Mouse (Mus musculus) liver, embryonic 12.5 days (tissue): ENCODE results near the gene Rnf144b. TPM values are rescaled to one million over a fixed set of nuclear protein-coding genes. Genes with fewer than 3 reads are reported as not detected.

Experiments
- ATAC-seq: fragments of 200-750 bp; cut with Nextera tagmentation; 2 replicates; pipeline ENCODE4 v1.8.0; 2017; ENCODE audit warnings: moderate number of reproducible peaks, mild to moderate bottlenecking, moderate library complexity
- H3K27ac ChIP-seq: fragments of 300-500 bp; sonication (generic); 2 replicates; pipeline ENCODE4 v1.5.1; 2016; ENCODE audit warnings: mild to moderate bottlenecking
- H3K27me3 ChIP-seq: fragments of 300-500 bp; sonication (generic); replicated peaks from 2 replicates; pipeline ENCODE4 v1.6.1; 2016; ENCODE audit warnings: mild to moderate bottlenecking, moderate library complexity
- H3K36me3 ChIP-seq: fragments of 300-500 bp; sonication (generic); 2 replicates; pipeline ENCODE4 v1.6.1; 2016; ENCODE audit warnings: mild to moderate bottlenecking, moderate library complexity
- H3K4me1 ChIP-seq: fragments of 300-500 bp; sonication (generic); 2 replicates; pipeline ENCODE4 v1.6.1; 2016
- H3K4me2 ChIP-seq: fragments of 300-500 bp; sonication (generic); 2 replicates; pipeline ENCODE4 v1.6.1; 2016; ENCODE audit warnings: mild to moderate bottlenecking, moderate library complexity
- H3K4me3 ChIP-seq: fragments of 300-500 bp; sonication (generic); 2 replicates; pipeline ENCODE4 v1.5.1; 2016; ENCODE audit warnings: mild to moderate bottlenecking, moderate library complexity
- H3K9ac ChIP-seq: fragments of 300-500 bp; sonication (generic); 2 replicates; pipeline ENCODE4 v1.6.1; 2016; ENCODE audit warnings: mild to moderate bottlenecking, moderate library complexity
- H3K9me3 ChIP-seq: fragments of 300-500 bp; sonication (generic); replicated peaks from 2 replicates; pipeline ENCODE4 v1.6.1; 2016; ENCODE audit warnings: mild to moderate bottlenecking, moderate library complexity
- WGBS: fragments of 180-500 bp; shearing (Covaris S2); methylation state at CpG from one replicate; pipeline ENCODE4 v1.1.7; 2016; ENCODE audit not compliant: insufficient replicate concordance; 5-methylcytosine and 5-hydroxymethylcytosine counted together
- polyA plus RNA-seq: library from polyadenylated mRNA; unstranded; fragments of >200 nt; fragmentation: Nextera tagmentation; extraction: Ambion mirVana; gene quantifications from 2 replicates; pipeline ENCODE4 v1.2.1, GENCODE M21; 2016

Gene Rnf144b
- polyA plus RNA-seq, 1 experiment from 2014 or later, result 0.61 TPM

DNA sequence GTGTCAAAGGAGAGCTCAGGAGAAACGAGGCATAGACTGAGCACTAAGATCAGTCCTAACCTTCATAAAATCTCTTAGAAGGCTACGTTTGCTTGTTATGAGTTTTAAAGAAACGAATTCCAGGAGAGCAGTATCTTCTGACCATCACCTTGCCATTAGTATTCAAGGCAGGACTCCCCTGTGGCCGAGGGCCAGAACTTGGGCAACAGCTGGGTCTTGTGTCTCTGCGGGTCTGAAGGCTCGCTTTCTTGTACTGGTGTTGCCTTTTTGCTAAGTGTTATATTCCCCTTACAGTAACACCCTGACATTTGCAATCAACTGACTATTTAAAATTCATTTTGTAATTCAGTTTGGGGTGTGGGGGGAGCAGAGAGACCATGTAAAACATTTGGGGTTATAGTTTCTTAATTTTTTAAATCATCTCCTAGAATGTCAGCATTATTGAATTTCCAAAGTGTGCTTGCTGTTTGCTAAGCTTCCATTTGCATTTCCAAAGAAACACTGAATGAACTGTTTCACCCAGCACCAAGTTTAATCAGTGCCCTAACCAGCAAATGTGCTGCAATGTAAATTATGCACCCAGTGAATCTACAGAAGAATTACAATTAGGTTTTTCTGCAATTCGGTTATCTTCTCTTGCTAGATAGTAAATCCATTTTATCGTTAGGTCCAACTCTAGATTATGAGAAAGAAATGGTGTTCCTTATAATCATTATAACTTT, 126.0 kb downstream of the Rnf144b start:
- Histone ChIP-seq H3K4me2 (no peak overlapping the region), H3K27me3 (no peaks in the 10 kb centered on the region), H3K36me3 (0 out of 2 replicates have a peak, but pooled peaks cover 4% of the 10 kb centered on the region), H3K9ac (no peak overlapping the region), H3K4me3 (no peak overlapping the region), H3K9me3 (no peaks in the 10 kb centered on the region), H3K27ac (no peak overlapping the region), H3K4me1 (no peaks in the 10 kb centered on the region; the same call in 1 of the 2 replicates)
- 66% methylated on average over 8 of the region's 8 CpGs for WGBS
- ATAC-seq, result no peak

DNA sequence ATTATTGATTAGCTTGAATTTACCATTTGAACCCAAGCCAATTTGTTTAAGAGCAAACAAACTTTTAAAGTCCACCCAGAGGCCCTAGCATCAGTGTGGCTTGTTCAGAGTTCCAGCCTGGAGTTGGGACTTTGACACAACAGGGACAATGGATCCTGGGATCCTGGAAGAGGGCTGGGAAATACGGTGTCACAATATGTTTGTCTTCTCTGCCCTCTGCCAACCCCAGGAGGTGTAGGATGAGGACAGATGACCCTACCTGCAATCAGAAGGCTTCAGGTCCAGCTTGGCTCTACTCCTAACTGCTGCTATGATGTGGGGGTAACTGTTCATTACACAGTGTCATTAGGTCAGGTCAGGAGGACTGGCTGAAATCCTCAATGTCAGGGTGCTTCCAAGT, 128.2 kb downstream of the Rnf144b start:
- peak; percentile 78 for ATAC-seq
- no peaks in the 10 kb centered on the region; the same call in 1 of the 2 replicates for H3K4me1 ChIP-seq
- no peak overlapping the region for H3K4me3 ChIP-seq
- WGBS, result 53% methylated on average over 1 of the region's 1 CpGs
- no peaks in the 10 kb centered on the region for H3K27me3 ChIP-seq
- no peak overlapping the region for H3K27ac ChIP-seq
- H3K36me3 ChIP-seq, result no peaks in the 10 kb centered on the region
- no peak overlapping the region for H3K9ac ChIP-seq
- H3K9me3 ChIP-seq, result no peaks in the 10 kb centered on the region
- no peak overlapping the region for H3K4me2 ChIP-seq

DNA sequence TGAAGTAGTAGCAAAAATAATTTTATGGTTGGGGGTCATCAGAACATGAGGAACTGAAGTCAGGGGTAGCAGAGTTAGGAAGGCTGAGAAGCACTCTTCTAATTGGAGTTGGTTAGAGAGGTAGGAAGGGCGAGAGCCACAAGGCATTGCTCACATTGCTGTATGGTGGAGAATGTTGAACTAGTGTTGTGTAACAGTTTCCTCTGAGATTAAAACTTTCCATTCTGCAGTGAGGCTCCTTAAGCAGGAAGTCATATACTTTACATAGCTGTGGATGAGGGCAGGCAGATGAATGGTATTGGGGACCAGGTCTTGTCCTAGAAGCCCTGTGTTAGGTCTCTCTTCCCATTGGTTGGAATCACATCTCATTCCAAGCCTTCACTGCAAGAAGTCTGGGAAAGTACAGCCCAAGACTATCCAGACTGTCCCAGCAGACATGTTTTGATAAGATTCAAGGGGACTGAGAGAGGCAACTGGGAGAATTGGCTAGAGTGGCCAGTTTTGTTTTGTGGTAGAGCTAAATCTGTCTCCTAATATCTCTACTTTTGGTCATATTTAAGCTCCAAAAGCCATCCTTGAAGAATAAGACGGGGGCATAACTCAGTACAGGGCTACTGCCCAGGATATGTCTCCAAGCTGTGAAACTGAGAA, 128.8 kb downstream of the Rnf144b start:
- H3K9me3 ChIP-seq, result no peaks in the 10 kb centered on the region
- H3K27ac ChIP-seq, result no peak overlapping the region
- H3K9ac ChIP-seq, result no peak overlapping the region
- no peaks in the 10 kb centered on the region for H3K27me3 ChIP-seq
- WGBS, result 63% methylated on average over 2 of the region's 2 CpGs
- H3K4me2 ChIP-seq, result no peak overlapping the region
- peak; percentile 47; the same call in 1 of the 2 replicates for ATAC-seq
- H3K36me3 ChIP-seq, result no peaks in the 10 kb centered on the region
- no peak overlapping the region for H3K4me3 ChIP-seq
- H3K4me1 ChIP-seq, result no peaks in the 10 kb centered on the region; the same call in 1 of the 2 replicates

DNA sequence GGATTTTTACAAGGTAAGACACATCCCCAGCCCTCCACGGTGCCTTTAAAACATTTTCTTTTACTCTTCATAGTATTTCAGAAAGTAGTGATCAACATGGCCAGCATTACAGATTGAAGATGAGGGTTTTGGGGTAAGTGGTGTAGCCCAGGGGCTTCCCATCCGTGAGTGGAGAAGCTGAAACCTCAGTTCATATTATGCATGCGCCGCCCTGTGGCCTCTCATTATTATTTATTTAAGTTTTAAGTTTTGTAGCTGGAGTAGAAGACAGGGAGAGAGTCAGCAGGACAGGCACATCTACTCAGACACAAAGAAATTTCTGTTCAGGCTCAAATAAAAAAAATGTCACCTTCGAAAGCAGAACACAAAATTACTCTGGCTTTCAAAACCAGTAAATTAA, 131.3 kb downstream of the Rnf144b start:
- no peak overlapping the region for H3K9ac ChIP-seq
- no peak overlapping the region for H3K4me2 ChIP-seq
- H3K4me3 ChIP-seq, result no peak overlapping the region
- no peaks in the 10 kb centered on the region for H3K36me3 ChIP-seq
- no peaks in the 10 kb centered on the region for H3K27me3 ChIP-seq
- H3K9me3 ChIP-seq, result no peaks in the 10 kb centered on the region
- H3K4me1 ChIP-seq, result peaks cover 10% of the 10 kb centered on the region
- ATAC-seq, result no peak
- 63% methylated on average over 5 of the region's 5 CpGs for WGBS
- no peak overlapping the region for H3K27ac ChIP-seq

DNA sequence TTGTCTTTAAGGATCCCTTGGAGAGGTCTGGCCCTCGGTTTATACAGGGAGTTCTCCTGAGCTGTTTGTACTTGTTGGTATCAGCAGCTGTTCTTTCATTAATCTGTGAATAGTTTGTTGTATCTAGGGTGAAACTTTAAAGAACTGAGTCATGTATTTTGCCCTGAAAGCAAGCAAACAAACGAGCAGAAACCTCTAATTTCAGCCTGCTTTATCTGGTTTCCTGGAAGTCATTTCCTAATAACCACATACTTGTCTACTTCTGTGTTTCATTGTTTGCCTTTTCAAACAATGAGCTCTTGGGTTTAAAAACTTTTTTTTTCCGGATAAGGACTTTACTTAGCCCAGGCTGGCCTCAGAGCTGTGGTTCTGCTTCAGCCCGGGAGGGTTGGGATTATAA, 136.8 kb downstream of the Rnf144b start:
- H3K9me3 ChIP-seq, result no peaks in the 10 kb centered on the region
- peak overlapping the region; percentile 14; the same call in 1 of the 2 replicates for H3K27ac ChIP-seq
- 25% methylated on average over 4 of the region's 4 CpGs for WGBS
- no peaks in the 10 kb centered on the region for H3K36me3 ChIP-seq
- no peak for ATAC-seq
- H3K4me1 ChIP-seq, result peaks cover 25% of the 10 kb centered on the region
- H3K4me2 ChIP-seq, result no peak overlapping the region
- no peak overlapping the region for H3K4me3 ChIP-seq
- no peaks in the 10 kb centered on the region for H3K27me3 ChIP-seq
- H3K9ac ChIP-seq, result no peak overlapping the region

DNA sequence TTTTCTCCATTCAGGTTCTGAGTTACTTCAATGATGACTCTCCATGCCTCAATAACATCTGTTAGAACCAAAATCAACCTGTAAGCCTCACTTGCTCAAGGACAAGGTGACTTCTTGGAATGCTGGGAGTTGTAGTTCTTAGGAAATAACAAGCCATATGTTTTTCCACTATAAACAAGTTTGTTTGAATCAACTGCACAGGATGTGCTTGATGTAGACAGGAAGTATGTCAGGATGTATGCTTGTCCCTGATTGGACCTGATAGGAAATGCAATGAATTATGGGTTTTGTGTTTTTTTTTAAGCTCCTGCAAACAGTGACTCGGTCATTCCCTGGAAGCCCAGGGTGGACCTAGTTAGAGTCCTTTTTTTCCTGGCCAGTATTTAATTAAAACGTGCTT, 139.5 kb downstream of the Rnf144b start:
- WGBS, result 27% methylated on average over 2 of the region's 2 CpGs
- no peak for ATAC-seq
- H3K36me3 ChIP-seq, result no peaks in the 10 kb centered on the region
- no peak overlapping the region for H3K27ac ChIP-seq
- H3K4me2 ChIP-seq, result no peak overlapping the region
- no peak overlapping the region for H3K4me3 ChIP-seq
- no peaks in the 10 kb centered on the region for H3K9me3 ChIP-seq
- peaks cover 25% of the 10 kb centered on the region for H3K4me1 ChIP-seq
- no peak overlapping the region for H3K9ac ChIP-seq
- no peaks in the 10 kb centered on the region for H3K27me3 ChIP-seq

DNA sequence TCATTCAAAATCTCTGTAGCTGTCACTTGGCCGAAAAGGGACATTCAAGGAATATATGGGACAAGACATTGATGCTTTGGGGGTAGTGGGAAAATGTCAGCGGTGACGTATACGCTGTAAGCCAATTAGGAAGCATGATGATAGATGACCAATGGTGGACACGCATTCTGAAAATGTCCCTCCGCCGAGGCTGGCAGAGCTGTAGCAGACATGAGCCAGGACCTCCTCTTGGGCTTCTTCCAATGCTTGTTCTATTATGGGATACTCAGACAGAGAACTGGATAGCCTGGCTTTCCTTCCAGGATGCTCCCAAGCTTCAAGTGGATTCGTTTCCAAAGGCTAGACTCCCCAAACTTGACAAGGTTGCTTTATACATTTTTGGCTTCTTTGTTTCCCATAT, 141.9 kb downstream of the Rnf144b start:
- no peak overlapping the region for H3K27ac ChIP-seq
- no peaks in the 10 kb centered on the region for H3K36me3 ChIP-seq
- 72% methylated on average over 8 of the region's 8 CpGs for WGBS
- H3K4me1 ChIP-seq, result peaks cover 8% of the 10 kb centered on the region; the same call in 1 of the 2 replicates
- no peak overlapping the region for H3K4me3 ChIP-seq
- no peaks in the 10 kb centered on the region for H3K27me3 ChIP-seq
- no peak overlapping the region for H3K9ac ChIP-seq
- no peak for ATAC-seq
- no peak overlapping the region for H3K4me2 ChIP-seq
- H3K9me3 ChIP-seq, result no peaks in the 10 kb centered on the region

DNA sequence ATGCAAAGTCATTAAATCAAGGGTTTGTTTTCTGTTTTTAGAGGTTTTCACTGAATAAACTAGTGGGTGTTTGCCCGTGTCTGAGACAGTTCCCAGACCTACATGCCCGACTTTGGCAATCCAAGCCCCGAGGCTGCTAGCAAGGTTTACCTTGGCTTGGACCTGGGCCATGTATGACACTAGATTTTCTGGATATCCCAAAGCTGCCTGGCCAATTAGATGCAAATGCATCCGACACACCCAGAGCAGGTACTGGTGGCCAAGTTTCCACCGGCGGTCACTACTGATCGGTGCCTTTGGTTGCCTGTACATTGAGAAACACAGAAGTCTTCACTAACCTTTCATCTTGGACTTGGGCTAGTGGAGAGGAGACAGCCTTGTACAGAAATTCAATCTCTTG, 144.0 kb downstream of the Rnf144b start:
- no peak overlapping the region for H3K4me2 ChIP-seq
- H3K27me3 ChIP-seq, result no peaks in the 10 kb centered on the region
- ATAC-seq, result no peak
- no peaks in the 10 kb centered on the region for H3K4me1 ChIP-seq
- no peaks in the 10 kb centered on the region for H3K36me3 ChIP-seq
- H3K9ac ChIP-seq, result no peak overlapping the region
- WGBS, result 77% methylated on average over 7 of the region's 7 CpGs
- H3K4me3 ChIP-seq, result no peak overlapping the region
- no peaks in the 10 kb centered on the region for H3K9me3 ChIP-seq
- H3K27ac ChIP-seq, result no peak overlapping the region

DNA sequence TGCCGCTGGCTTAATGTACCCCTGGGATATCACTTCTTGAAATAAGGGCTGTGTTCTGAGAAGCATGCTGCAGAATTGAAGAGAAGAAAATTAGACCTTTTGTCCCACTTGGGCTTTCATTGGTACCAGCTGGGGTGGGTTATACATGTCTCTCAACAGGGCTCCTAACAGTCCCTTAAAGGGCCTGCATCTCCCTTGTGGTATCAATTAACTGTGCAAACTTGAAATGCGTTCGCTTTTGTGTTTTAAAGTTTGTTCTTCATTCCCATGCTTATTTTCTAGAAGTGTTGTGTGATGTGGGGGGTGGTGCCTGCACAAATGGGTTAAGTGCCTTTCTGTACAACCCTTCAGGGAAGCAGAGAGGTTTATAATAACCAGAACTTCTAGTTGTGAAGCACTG, 145.8 kb downstream of the Rnf144b start:
- Histone ChIP-seq H3K4me2 (no peak overlapping the region), H3K4me1 (no peaks in the 10 kb centered on the region), H3K9ac (no peak overlapping the region), H3K27ac (no peak overlapping the region), H3K36me3 (no peaks in the 10 kb centered on the region), H3K9me3 (no peaks in the 10 kb centered on the region), H3K27me3 (no peaks in the 10 kb centered on the region), H3K4me3 (no peak overlapping the region)
- no peak for ATAC-seq
- WGBS, result 86% methylated on average over 3 of the region's 3 CpGs

DNA sequence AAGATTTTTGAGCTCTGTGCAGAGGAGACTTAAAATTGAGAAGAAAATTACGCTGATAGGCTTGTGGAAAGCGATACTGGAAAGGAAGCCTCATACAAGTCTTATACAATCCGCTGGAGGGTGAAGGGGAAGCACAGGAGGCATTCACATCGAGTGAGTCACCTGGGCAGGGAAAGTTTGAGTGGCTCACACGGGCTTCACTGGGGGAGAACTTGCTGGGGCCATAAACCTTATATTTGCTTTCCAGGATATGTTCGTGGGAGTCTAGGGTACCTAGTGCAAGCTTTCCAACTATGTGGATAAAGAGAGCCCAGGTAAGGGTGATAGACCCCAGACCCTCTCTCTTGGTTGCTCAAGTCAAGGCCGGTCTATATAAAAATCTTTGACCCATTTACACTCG, 150.5 kb downstream of the Rnf144b start:
- no peak overlapping the region for H3K27ac ChIP-seq
- H3K4me1 ChIP-seq, result no peaks in the 10 kb centered on the region
- no peaks in the 10 kb centered on the region for H3K36me3 ChIP-seq
- H3K9me3 ChIP-seq, result no peaks in the 10 kb centered on the region
- H3K27me3 ChIP-seq, result no peaks in the 10 kb centered on the region
- H3K9ac ChIP-seq, result no peak overlapping the region
- 18% methylated on average over 8 of the region's 8 CpGs for WGBS
- H3K4me2 ChIP-seq, result peak overlapping the region; percentile 36
- H3K4me3 ChIP-seq, result peak overlapping the region; percentile 5; the same call in 1 of the 2 replicates
- ATAC-seq, result no peak

DNA sequence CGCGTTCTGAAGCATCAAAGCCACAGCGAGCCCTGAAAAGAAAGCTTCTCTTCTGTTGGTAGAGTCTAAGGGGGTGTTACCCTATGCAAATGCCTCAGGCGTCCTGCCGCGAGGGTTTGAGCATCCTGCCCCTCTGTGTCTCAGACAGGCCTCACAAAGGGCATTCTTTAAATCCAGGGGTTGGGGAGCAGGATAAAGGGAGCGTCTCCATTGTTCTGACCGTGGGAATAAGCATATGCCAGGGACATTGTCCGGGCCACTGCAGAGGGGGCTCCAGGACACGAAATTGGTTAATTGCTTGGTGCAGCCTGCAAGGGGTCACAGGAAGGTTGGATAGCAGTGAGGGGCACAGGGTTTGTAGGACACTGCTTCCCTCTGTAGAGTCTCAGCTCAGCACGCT, 151.0 kb downstream of the Rnf144b start:
- Histone ChIP-seq H3K27me3 (no peaks in the 10 kb centered on the region), H3K4me2 (peak overlapping the region; percentile 36), H3K36me3 (no peaks in the 10 kb centered on the region), H3K9me3 (no peaks in the 10 kb centered on the region), H3K27ac (no peak overlapping the region), H3K4me1 (no peaks in the 10 kb centered on the region), H3K4me3 (peak overlapping the region; percentile 5), H3K9ac (no peak overlapping the region)
- no peak for ATAC-seq
- 8% methylated on average over 11 of the region's 11 CpGs for WGBS

DNA sequence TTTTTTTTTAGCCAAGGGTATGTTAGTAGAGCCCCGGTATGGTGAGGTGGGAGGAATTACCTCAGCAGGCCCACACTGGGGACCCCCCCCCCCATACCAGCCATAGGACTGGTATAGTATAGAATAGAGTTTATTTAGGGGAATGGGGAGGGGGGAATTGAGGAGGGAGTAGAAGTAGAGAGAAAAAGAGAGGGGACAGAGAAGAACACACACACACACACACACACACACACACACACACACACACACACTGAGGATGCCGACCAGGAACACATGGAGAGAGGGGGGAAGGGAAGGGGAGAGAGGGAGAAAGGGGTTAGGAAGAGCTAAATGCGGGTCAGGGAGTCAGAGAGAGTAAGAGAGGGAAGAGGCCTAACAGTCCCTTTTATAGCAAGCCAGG, 151.7 kb downstream of the Rnf144b start:
- H3K4me2 ChIP-seq, result no peak overlapping the region
- H3K4me3 ChIP-seq, result no peak overlapping the region
- ATAC-seq, result no peak
- H3K9me3 ChIP-seq, result no peaks in the 10 kb centered on the region
- H3K27me3 ChIP-seq, result no peaks in the 10 kb centered on the region
- no peaks in the 10 kb centered on the region for H3K4me1 ChIP-seq
- H3K36me3 ChIP-seq, result no peaks in the 10 kb centered on the region
- WGBS, result 51% methylated on average over 3 of the region's 3 CpGs
- no peak overlapping the region for H3K9ac ChIP-seq
- no peak overlapping the region for H3K27ac ChIP-seq
